Mouse (Mus musculus) limb, embryonic 13.5 days (tissue): ENCODE measurements around the gene 5830473C10Rik. TPM values are rescaled to one million over a fixed set of nuclear protein-coding genes. Genes with fewer than 3 reads are reported as not detected.
"Not testable (repeated sequence)": the region's sequence is repeated elsewhere in the genome, so short reads cannot be mapped to it uniquely, and the experiment has no call there.

Source experiments
- ATAC-seq: fragments of 200-750 bp; cut with Nextera tagmentation; 2 replicates; pipeline ENCODE4 v1.8.0; 2017; ENCODE audit warnings: low read depth, moderate number of reproducible peaks, moderate TSS enrichment; ENCODE audit not compliant: low FRiP score
- H3K27ac ChIP-seq: fragments of 300-500 bp; sonication (generic); 2 replicates; pipeline ENCODE4 v1.5.1; 2015; ENCODE audit warnings: inconsistent platforms, mild to moderate bottlenecking, moderate library complexity
- H3K27me3 ChIP-seq: fragments of 300-500 bp; sonication (generic); 2 replicates; pipeline ENCODE4 v1.6.1; 2015; ENCODE audit warnings: mild to moderate bottlenecking, inconsistent platforms
- H3K36me3 ChIP-seq: fragments of 300-500 bp; sonication (generic); 2 replicates; pipeline ENCODE4 v1.6.1; 2015; ENCODE audit warnings: inconsistent platforms, mild to moderate bottlenecking, moderate library complexity
- H3K4me1 ChIP-seq: fragments of 300-500 bp; sonication (generic); 2 replicates; pipeline ENCODE4 v1.6.1; 2015; ENCODE audit warnings: inconsistent platforms
- H3K4me2 ChIP-seq: fragments of 300-500 bp; sonication (generic); replicated peaks from 2 replicates; pipeline ENCODE4 v1.6.1; 2015; ENCODE audit warnings: inconsistent platforms, mild to moderate bottlenecking, moderate library complexity
- H3K4me3 ChIP-seq: fragments of 300-500 bp; sonication (generic); 2 replicates; pipeline ENCODE4 v1.5.1; 2015; ENCODE audit warnings: moderate library complexity, mild to moderate bottlenecking, inconsistent platforms
- H3K9ac ChIP-seq: fragments of 300-500 bp; sonication (generic); 2 replicates; pipeline ENCODE4 v1.6.1; 2015; ENCODE audit warnings: mild to moderate bottlenecking, inconsistent platforms
- H3K9me3 ChIP-seq: fragments of 300-500 bp; sonication (generic); 2 replicates; pipeline ENCODE4 v1.6.1; 2016; ENCODE audit warnings: inconsistent platforms
- WGBS: fragments of 180-500 bp; shearing (Covaris S2); methylation state at CpG from one replicate; pipeline ENCODE4 v1.1.7; 2015; 5-methylcytosine and 5-hydroxymethylcytosine counted together
- polyA plus RNA-seq: library from polyadenylated mRNA; unstranded; fragments of >200 nt; fragmentation: Nextera tagmentation; extraction: Ambion mirVana; gene quantifications from 2 replicates; pipeline ENCODE4 v1.2.1, GENCODE M21; 2015

The 5830473C10Rik gene
- polyA plus RNA-seq, 1 experiment from 2014 or later, result 0.08 TPM

GRCm38 (mm10) chr5:90601469-90601868, 40.6 kb downstream of the 5830473C10Rik start:
- Histone ChIP-seq H3K36me3 (no peaks in the 10 kb centered on the region), H3K4me1 (no peaks in the 10 kb centered on the region), H3K4me2 (no peak overlapping the region), H3K27me3 (no peaks in the 10 kb centered on the region), H3K4me3 (no peak overlapping the region), H3K27ac (no peak overlapping the region), H3K9ac (no peak overlapping the region), H3K9me3 (no peaks in the 10 kb centered on the region)
- no peak for ATAC-seq
- 18% methylated on average over 6 of the region's 6 CpGs for WGBS

DNA sequence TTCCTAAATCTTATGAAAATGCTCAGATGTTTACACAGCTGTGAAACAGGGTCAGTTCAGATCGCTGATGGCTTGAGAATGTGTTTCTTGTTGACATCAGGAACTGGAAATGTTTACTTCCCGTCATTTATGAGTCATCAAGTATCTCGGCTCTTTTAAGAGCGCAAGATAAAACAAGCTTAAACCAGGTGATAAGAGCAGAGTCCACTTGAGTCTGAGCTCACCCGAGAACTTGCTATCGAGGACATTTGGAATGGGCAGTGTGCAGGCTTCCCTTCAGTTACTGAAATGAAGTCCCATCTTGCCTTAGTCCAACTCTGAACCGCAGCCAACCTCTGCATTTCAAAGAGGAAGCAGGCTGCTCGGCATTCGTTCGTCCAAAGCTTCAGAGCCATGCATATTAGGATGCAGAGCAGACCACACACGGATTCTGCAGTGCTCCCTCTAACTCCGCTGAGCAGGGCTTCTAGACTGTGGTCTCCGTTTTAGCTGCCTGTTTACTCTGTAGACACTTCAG, 42.6 kb downstream of the 5830473C10Rik start:
- 49% methylated on average over 13 of the region's 13 CpGs for WGBS
- no peak overlapping the region for H3K4me2 ChIP-seq
- no peaks in the 10 kb centered on the region for H3K36me3 ChIP-seq

DNA sequence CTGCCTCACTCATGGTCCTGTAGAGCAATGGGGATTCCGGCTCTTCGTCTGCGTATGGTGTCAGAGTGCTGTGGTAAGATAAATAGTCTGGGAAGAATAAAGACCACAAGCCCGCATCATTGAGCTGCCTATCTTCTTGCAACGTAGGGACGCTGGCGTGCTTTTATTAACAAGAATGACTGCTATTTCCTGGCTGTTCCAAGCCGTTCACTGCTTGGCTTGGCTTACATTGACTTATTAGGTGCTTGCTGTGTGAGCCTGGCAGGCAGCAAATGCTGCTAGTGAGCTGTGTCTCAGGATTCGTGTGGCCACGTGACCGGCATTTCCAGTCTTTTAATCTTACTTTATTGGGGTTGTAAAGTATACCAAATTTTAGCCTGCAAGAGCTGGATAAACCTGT, 48.0 kb downstream of the 5830473C10Rik start:
- Histone ChIP-seq H3K4me2 (peak overlapping the region; percentile 15; the same call in 1 of the 2 replicates), H3K9ac (no peak overlapping the region), H3K4me1 (peaks cover 10% of the 10 kb centered on the region), H3K27ac (no peak overlapping the region), H3K4me3 (no peak overlapping the region), H3K9me3 (no peaks in the 10 kb centered on the region), H3K36me3 (no peaks in the 10 kb centered on the region), H3K27me3 (no peaks in the 10 kb centered on the region)
- 30% methylated on average over 11 of the region's 11 CpGs for WGBS
- ATAC-seq, result peak; percentile 78; the same call in 1 of the 2 replicates

More for the DNA sequence above, 42.6 kb downstream of the 5830473C10Rik start:
- no peak overlapping the region for H3K9ac ChIP-seq
- H3K27me3 ChIP-seq, result no peaks in the 10 kb centered on the region
- H3K9me3 ChIP-seq, result no peaks in the 10 kb centered on the region
- H3K4me1 ChIP-seq, result no peaks in the 10 kb centered on the region
- no peak for ATAC-seq
- H3K27ac ChIP-seq, result no peak overlapping the region
- H3K4me3 ChIP-seq, result no peak overlapping the region

DNA sequence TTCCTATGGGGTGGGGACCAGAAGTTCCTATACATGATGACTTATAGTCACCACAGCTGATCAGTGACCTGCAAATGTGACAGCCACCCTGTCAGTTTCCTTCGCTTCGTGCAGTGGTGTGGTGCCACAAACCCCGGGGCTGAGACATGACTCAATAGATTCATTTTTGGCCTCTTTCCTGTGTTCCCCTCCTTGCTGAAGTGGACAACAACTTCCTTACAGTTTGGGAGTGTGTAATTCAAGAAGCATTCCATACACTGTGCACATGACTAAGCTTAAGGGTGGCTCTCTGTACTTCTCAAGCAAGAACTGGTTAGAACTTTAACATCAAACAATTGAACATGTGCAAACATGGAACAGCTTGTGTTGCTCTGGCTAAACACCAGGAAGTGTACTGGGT, 50.5 kb downstream of the 5830473C10Rik start:
- H3K9ac ChIP-seq, result no peak overlapping the region
- H3K9me3 ChIP-seq, result no peaks in the 10 kb centered on the region
- H3K4me2 ChIP-seq, result no peak overlapping the region
- no peak for ATAC-seq
- no peak overlapping the region for H3K4me3 ChIP-seq
- no peaks in the 10 kb centered on the region for H3K36me3 ChIP-seq
- WGBS, result 86% methylated on average over 3 of the region's 3 CpGs
- no peaks in the 10 kb centered on the region for H3K27me3 ChIP-seq
- peaks cover 10% of the 10 kb centered on the region for H3K4me1 ChIP-seq
- H3K27ac ChIP-seq, result no peak overlapping the region

DNA sequence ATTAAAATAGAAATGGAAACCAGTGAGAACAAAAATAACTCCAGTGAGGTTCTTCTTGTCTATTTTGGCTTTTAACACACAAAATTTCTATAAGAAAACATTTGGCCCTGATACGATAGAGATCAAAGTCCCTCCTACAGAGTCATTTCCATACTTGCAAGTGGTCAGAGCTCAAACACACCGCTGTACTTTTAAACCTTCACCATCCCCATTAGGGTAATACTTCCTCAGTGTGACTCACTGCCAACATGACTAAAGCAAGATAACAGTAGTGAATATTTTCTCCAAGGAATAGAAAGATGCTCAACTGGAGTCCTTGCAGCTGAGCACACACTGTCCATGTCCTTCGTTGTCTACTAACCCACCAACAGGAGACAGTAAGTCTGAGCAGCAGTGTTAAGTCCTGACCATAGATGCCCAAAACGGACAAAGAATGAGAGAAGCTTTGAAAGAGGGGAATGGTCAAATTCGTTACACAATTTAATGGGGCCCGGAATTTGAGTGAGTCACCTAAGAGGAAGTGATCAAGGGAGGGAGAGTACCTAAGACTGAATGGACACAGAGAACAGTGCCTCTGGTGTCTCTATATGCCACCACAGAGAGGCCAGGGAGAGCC, 51.2 kb downstream of the 5830473C10Rik start:
- H3K4me3 ChIP-seq, result no peak overlapping the region
- no peaks in the 10 kb centered on the region for H3K9me3 ChIP-seq
- no peak overlapping the region for H3K9ac ChIP-seq
- H3K4me2 ChIP-seq, result no peak overlapping the region
- ATAC-seq, result no peak
- WGBS, result 83% methylated on average over 6 of the region's 6 CpGs
- no peaks in the 10 kb centered on the region for H3K27me3 ChIP-seq
- no peaks in the 10 kb centered on the region for H3K36me3 ChIP-seq
- H3K27ac ChIP-seq, result no peak overlapping the region
- peaks cover 10% of the 10 kb centered on the region for H3K4me1 ChIP-seq

- not testable (repeated sequence) for H3K4me2 ChIP-seq, H3K27me3 ChIP-seq, H3K9me3 ChIP-seq, H3K27ac ChIP-seq, H3K9ac ChIP-seq, H3K4me1 ChIP-seq, H3K4me3 ChIP-seq, H3K36me3 ChIP-seq, ATAC-seq
- WGBS, result 88% methylated on average over 1 of the region's 1 CpGs
Observed at GRCm38 (mm10) chr5:90612751-90613150, 51.8 kb downstream of the 5830473C10Rik start.

DNA sequence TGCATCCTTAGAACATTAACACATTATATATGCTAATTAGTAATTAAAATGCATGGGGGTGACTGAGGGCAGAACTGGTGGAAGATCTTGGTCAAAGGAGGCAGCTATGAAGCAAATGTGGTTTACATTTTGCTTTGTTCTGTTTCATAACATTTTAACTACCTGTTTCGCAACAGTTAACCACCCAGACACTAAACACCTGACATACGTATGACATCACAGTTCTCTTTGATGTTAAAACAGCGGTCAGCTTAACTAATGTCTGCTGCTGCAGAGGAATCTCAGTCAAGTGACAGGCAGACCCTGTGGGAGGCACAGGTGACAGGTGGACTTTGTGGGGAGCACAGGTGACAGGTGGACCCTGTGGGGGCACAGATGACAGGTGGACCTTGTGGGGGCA, 57.0 kb downstream of the 5830473C10Rik start:
- Histone ChIP-seq H3K9me3 (no peaks in the 10 kb centered on the region), H3K9ac (no peak overlapping the region), H3K27ac (no peak overlapping the region), H3K27me3 (no peaks in the 10 kb centered on the region), H3K4me3 (no peak overlapping the region), H3K4me1 (no peaks in the 10 kb centered on the region), H3K4me2 (no peak overlapping the region), H3K36me3 (no peaks in the 10 kb centered on the region)
- ATAC-seq, result no peak
- 68% methylated on average over 3 of the region's 3 CpGs for WGBS

GRCm38 (mm10) chr5:90621316-90621715, 60.4 kb downstream of the 5830473C10Rik start:
- Histone ChIP-seq H3K4me1 (0 out of 2 replicates have a peak, but pooled peaks cover 3% of the 10 kb centered on the region), H3K4me2 (no peak overlapping the region), H3K9ac (no peak overlapping the region), H3K4me3 (no peak overlapping the region), H3K36me3 (no peaks in the 10 kb centered on the region), H3K27me3 (no peaks in the 10 kb centered on the region), H3K27ac (no peak overlapping the region), H3K9me3 (no peaks in the 10 kb centered on the region)
- ATAC-seq, result no peak
- 78% methylated on average over 2 of the region's 2 CpGs for WGBS

DNA sequence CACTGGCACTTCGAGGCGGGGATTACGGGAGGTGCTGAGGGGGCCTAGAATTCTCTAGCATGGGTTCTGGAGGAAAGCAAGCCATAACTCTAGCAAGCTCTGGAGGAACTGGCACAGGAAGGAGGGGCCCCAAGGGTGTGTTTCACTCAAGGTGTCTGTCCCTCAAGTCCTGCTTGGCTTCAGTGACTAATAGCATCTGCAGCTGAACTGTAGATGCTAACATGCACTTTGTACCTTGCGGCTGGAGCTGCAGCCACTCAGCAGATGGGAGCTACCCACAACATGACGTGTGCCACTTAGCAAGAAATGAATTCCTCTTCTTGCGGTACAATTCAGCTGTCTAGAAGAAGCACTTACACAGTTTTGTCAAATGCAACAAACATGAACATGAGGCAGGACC, 60.8 kb downstream of the 5830473C10Rik start:
- H3K4me2 ChIP-seq, result no peak overlapping the region
- no peaks in the 10 kb centered on the region for H3K27me3 ChIP-seq
- H3K27ac ChIP-seq, result no peak overlapping the region
- H3K4me1 ChIP-seq, result 0 out of 2 replicates have a peak, but pooled peaks cover 3% of the 10 kb centered on the region
- 92% methylated on average over 6 of the region's 6 CpGs for WGBS
- no peaks in the 10 kb centered on the region for H3K36me3 ChIP-seq
- no peak for ATAC-seq
- no peaks in the 10 kb centered on the region for H3K9me3 ChIP-seq
- no peak overlapping the region for H3K9ac ChIP-seq
- H3K4me3 ChIP-seq, result no peak overlapping the region

DNA sequence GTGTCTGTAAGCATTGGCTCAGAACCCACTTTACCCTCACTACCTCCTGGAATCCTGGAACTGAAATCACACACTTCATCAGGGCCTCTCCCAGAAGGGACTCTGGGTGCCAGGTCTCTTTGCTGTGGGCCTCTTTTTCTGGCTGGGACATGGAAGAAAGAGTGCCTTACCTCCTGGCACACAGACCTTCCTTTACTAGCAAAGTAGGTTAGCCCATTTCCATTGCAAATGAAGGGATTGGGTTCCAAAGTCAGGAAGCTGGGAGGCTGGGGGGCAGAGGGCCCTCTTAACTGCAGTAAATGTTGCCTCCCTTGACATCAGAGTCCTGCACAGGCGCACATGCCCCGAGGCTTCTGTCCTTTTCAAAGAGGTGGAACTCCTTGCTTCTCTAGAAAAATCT, 62.3 kb downstream of the 5830473C10Rik start:
- H3K9ac ChIP-seq, result no peak overlapping the region
- H3K4me1 ChIP-seq, result peaks cover 3% of the 10 kb centered on the region; the same call in 1 of the 2 replicates
- no peaks in the 10 kb centered on the region for H3K27me3 ChIP-seq
- H3K27ac ChIP-seq, result no peak overlapping the region; the same call in 1 of the 2 replicates
- H3K4me2 ChIP-seq, result no peak overlapping the region
- no peak overlapping the region for H3K4me3 ChIP-seq
- 75% methylated on average over 2 of the region's 2 CpGs for WGBS
- ATAC-seq, result no peak
- H3K36me3 ChIP-seq, result no peaks in the 10 kb centered on the region
- no peaks in the 10 kb centered on the region for H3K9me3 ChIP-seq

GRCm38 (mm10) chr5:90624708-90625425, 64.0 kb downstream of the 5830473C10Rik start:
- no peak overlapping the region for H3K9ac ChIP-seq
- no peaks in the 10 kb centered on the region for H3K36me3 ChIP-seq
- H3K9me3 ChIP-seq, result no peaks in the 10 kb centered on the region
- 0 out of 2 replicates have a peak, but pooled peaks cover 3% of the 10 kb centered on the region for H3K27me3 ChIP-seq
- 81% methylated on average over 18 of the region's 18 CpGs for WGBS
- no peak overlapping the region for H3K4me2 ChIP-seq
- peaks cover 10% of the 10 kb centered on the region; the same call in 1 of the 2 replicates for H3K4me1 ChIP-seq
- no peak overlapping the region for H3K27ac ChIP-seq
- H3K4me3 ChIP-seq, result no peak overlapping the region
- no peak for ATAC-seq

DNA sequence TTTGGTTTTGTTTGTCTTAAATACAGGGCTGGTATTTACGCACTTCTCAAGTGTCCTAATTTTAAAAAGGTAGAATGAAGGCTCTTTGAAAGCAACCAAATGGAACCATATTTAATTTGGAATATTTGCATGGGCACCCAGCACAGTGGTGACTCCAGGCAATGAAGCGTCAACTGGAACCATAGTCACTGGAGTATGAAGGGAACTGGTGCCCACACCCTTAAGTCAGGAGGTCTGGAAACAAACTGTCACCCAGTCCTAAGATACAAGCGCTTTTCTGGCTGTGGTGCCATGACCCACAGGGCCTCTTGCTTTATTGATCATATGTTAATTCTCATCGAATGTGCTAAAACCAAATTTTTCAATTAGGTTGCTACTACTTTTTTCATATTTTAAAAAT, 66.5 kb downstream of the 5830473C10Rik start:
- H3K9ac ChIP-seq, result no peak overlapping the region
- peaks cover 16% of the 10 kb centered on the region; the same call in 1 of the 2 replicates for H3K4me1 ChIP-seq
- no peak overlapping the region for H3K27ac ChIP-seq
- H3K36me3 ChIP-seq, result no peaks in the 10 kb centered on the region
- 0 out of 2 replicates have a peak, but pooled peaks cover 3% of the 10 kb centered on the region for H3K27me3 ChIP-seq
- 92% methylated on average over 4 of the region's 4 CpGs for WGBS
- H3K4me2 ChIP-seq, result no peak overlapping the region
- no peak for ATAC-seq
- H3K9me3 ChIP-seq, result no peaks in the 10 kb centered on the region
- no peak overlapping the region for H3K4me3 ChIP-seq
